Mouse (Mus musculus) intestine, embryonic 14.5 days (tissue): ENCODE measurements at regions not wholly inside any gene's neighbourhood (a gene's known extent, or its start where the extent isn't known, plus 50 kb on each side); places are given as distances from the start of the nearest gene placed in this dataset.
"Not testable (repeated sequence)": the region's sequence is repeated elsewhere in the genome, so short reads cannot be mapped to it uniquely, and the experiment has no call there.

ENCODE experiments used
- ATAC-seq: fragments of 200-750 bp; cut with Nextera tagmentation; replicated peaks from 2 replicates; pipeline ENCODE4 v1.8.0; 2017; ENCODE audit warnings: low read depth, moderate number of reproducible peaks, moderate TSS enrichment, moderate library complexity; ENCODE audit not compliant: low FRiP score, low TSS enrichment
- DNase-seq: peaks from one replicate; pipeline ENCODE4 v3.0.0-alpha.2; 2018; ENCODE audit warnings: low spot score
- H3K27ac ChIP-seq: fragments of 300-500 bp; sonication (generic); 2 replicates; pipeline ENCODE4 v1.5.1; 2014; ENCODE audit warnings: low read depth, mild to moderate bottlenecking, control low read depth
- H3K27me3 ChIP-seq: fragments of 300-500 bp; sonication (generic); replicated peaks from 2 replicates; pipeline ENCODE4 v1.6.1; 2014; ENCODE audit warnings: low read length, control low read depth; ENCODE audit not compliant: control insufficient read depth, insufficient read depth
- H3K36me3 ChIP-seq: fragments of 300-500 bp; sonication (generic); 2 replicates; pipeline ENCODE4 v1.6.1; 2014; ENCODE audit warnings: low read length, control low read depth; ENCODE audit not compliant: control insufficient read depth, insufficient read depth
- H3K4me1 ChIP-seq: fragments of 300-500 bp; sonication (generic); replicated peaks from 2 replicates; pipeline ENCODE4 v1.6.1; 2014; ENCODE audit warnings: low read length, control low read depth, mixed read lengths; ENCODE audit not compliant: control insufficient read depth, insufficient read depth
- H3K4me2 ChIP-seq: fragments of 300-500 bp; sonication (generic); 2 replicates; pipeline ENCODE4 v1.6.1; 2014; ENCODE audit warnings: low read length
- H3K4me3 ChIP-seq: fragments of 300-500 bp; sonication (generic); 2 replicates; pipeline ENCODE4 v1.5.1; 2014; ENCODE audit warnings: low read depth, low read length, control low read depth, mixed read lengths
- H3K9ac ChIP-seq: fragments of 300-500 bp; sonication (generic); 2 replicates; pipeline ENCODE4 v1.6.1; 2014; ENCODE audit warnings: mild to moderate bottlenecking, low read length
- H3K9me3 ChIP-seq: fragments of 300-500 bp; sonication (generic); 2 replicates; pipeline ENCODE4 v1.6.1; 2016; ENCODE audit warnings: low read length, control low read depth; ENCODE audit not compliant: control insufficient read depth
- WGBS: fragments of 180-500 bp; shearing (Covaris S2); extraction: QIAGEN DNeasy Blood & Tissue Kit; methylation state at CpG from one replicate; pipeline ENCODE4 v1.1.7; 2014; 5-methylcytosine and 5-hydroxymethylcytosine counted together

DNA sequence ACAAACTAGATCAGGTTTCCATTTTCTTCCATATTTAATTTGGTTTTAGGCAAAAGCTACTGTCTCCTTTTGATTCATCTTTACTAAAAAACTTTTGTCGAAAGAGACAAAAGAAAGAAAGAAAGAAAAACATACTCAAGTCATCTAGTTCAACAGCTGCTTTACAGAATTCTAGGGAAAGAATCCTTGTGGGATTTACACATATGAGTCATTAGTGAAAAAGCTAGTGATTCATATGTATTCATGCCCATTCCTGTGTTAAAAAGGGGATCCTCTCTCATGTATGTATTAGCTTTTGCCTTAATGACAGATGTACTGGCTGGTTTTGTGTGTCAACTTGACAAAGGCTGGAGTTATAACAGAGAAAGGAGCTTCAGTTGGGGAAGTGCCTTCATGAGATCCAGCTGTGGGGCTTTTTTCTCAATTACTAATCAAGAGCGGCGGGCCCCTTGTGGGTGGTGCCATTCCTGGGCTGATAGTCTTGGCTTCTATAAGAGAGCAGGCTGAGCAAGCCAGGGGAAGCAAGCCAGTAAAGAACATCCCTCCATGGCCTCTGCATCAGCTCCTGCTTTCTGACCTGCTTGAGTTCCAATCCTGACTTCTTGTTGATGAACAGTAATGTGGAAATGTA is 200.1 kb upstream of the Flrt2 start:
- WGBS: 75% methylated on average over 3 of the region's 3 CpGs

GRCm38 (mm10) chr12:95501443-95501842 is 190.6 kb upstream of the Flrt2 start:
- no peak overlapping the region for H3K4me3 ChIP-seq
- H3K9me3 ChIP-seq: no peaks in the 10 kb centered on the region
- H3K27ac ChIP-seq: no peak overlapping the region
- WGBS: 63% methylated on average over 3 of the region's 3 CpGs
- no peaks in the 10 kb centered on the region for H3K36me3 ChIP-seq
- H3K4me2 ChIP-seq: no peak overlapping the region
- DNase-seq (no peak), ATAC-seq (no peak)
- no peaks in the 10 kb centered on the region for H3K4me1 ChIP-seq
- no peak overlapping the region for H3K9ac ChIP-seq
- no peaks in the 10 kb centered on the region for H3K27me3 ChIP-seq

More for the DNA sequence above, 200.1 kb upstream of the Flrt2 start:
- H3K4me2 ChIP-seq, DNase-seq, H3K27ac ChIP-seq, H3K36me3 ChIP-seq, H3K9me3 ChIP-seq, H3K9ac ChIP-seq, H3K4me1 ChIP-seq, H3K4me3 ChIP-seq, ATAC-seq, H3K27me3 ChIP-seq: not testable (repeated sequence)

DNA sequence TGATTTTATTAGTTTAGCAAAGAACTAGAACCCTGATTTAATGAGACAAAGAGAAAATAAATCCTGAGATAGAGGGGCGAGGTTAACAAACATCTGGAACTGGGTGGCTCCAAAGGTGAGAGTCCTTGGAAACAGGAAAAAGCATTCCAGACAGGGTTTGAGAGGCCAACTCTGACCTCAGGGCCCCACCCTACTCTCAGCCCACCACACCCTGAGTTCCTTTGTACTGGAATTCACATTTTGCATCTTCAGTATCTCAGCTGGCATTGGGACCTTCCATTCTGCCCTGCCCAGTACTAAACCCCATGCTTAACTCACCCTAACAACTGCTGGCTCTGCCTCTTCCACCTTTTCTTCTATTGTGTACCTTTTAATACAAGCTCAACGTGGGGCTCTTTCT is 172.0 kb upstream of the Flrt2 start:
- Histone ChIP-seq H3K36me3 (no peaks in the 10 kb centered on the region), H3K9me3 (no peaks in the 10 kb centered on the region), H3K4me1 (no peaks in the 10 kb centered on the region), H3K4me2 (no peak overlapping the region), H3K27ac (no peak overlapping the region), H3K4me3 (no peak overlapping the region), H3K27me3 (no peaks in the 10 kb centered on the region), H3K9ac (no peak overlapping the region)
- ATAC-seq (no peak), DNase-seq (no peak)
- WGBS: 71% methylated on average over 2 of the region's 2 CpGs

- Histone ChIP-seq H3K27me3 (no peaks in the 10 kb centered on the region), H3K4me1 (no peaks in the 10 kb centered on the region), H3K4me2 (no peak overlapping the region), H3K27ac (no peak overlapping the region), H3K9ac (no peak overlapping the region), H3K4me3 (no peak overlapping the region), H3K36me3 (no peaks in the 10 kb centered on the region), H3K9me3 (no peaks in the 10 kb centered on the region)
- ATAC-seq (no peak), DNase-seq (no peak)
- 78% methylated on average over 3 of the region's 3 CpGs for WGBS
These were observed 170.0 kb upstream of the Flrt2 start for GRCm38 (mm10) chr12:95522052-95522451.

DNA sequence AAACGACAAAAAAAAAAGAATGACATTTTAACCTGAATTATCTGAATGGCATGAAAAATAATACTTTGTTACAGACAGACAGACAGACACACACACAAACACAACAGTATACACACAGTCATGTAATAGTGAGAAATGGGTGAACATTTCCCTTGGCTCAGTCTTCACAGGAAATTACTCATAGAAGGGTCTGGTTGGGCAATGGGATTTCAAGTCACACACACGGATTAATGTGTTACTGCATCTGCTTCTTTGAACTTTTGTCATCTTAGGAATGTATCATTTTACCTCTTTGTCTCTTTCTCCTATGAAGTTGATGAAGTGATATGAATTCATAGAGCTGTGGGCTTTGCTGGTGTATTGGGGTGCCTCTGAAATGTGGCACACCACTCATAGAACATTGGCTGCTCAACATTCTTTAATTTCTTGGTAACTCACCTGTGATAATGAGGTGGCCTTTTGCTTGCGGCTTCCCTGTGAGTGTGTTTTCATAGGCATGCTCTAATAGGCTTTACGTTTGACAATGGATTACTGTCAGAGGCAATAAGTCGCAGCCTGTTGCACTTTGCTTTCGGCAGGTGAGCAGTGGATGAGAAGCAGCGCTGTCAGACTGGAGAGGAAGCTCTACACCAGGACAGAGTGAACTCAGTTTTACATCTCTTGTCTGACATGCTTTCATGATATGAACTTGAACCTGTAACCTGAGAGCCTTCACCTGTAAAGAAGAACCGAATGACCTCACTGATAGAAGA is 158.0 kb upstream of the Flrt2 start:
- H3K27me3 ChIP-seq: no peaks in the 10 kb centered on the region
- no peak overlapping the region for H3K4me3 ChIP-seq
- H3K9me3 ChIP-seq: no peaks in the 10 kb centered on the region
- H3K36me3 ChIP-seq: no peaks in the 10 kb centered on the region
- H3K9ac ChIP-seq: no peak overlapping the region
- no peak overlapping the region for H3K27ac ChIP-seq
- H3K4me2 ChIP-seq: no peak overlapping the region
- 75% methylated on average over 8 of the region's 8 CpGs for WGBS
- no peak for ATAC-seq
- DNase-seq: no peak
- H3K4me1 ChIP-seq: no peaks in the 10 kb centered on the region

GRCm38 (mm10) chr12:95547301-95547700 is 144.7 kb upstream of the Flrt2 start:
- Histone ChIP-seq H3K27ac (no peak overlapping the region), H3K9me3 (no peaks in the 10 kb centered on the region), H3K36me3 (no peaks in the 10 kb centered on the region), H3K4me1 (no peaks in the 10 kb centered on the region), H3K9ac (no peak overlapping the region), H3K4me2 (no peak overlapping the region), H3K4me3 (no peak overlapping the region), H3K27me3 (no peaks in the 10 kb centered on the region)
- 27% methylated on average over 6 of the region's 6 CpGs for WGBS
- no peak for DNase-seq
- no peak for ATAC-seq

- no peaks in the 10 kb centered on the region for H3K36me3 ChIP-seq
- H3K4me1 ChIP-seq: no peaks in the 10 kb centered on the region
- H3K27ac ChIP-seq: no peak overlapping the region
- WGBS: 76% methylated on average over 3 of the region's 3 CpGs
- DNase-seq (no peak), ATAC-seq (no peak)
- no peak overlapping the region for H3K4me2 ChIP-seq
- H3K9ac ChIP-seq: no peak overlapping the region
- no peaks in the 10 kb centered on the region for H3K9me3 ChIP-seq
- H3K4me3 ChIP-seq: no peak overlapping the region
- H3K27me3 ChIP-seq: no peaks in the 10 kb centered on the region
These were observed 138.9 kb upstream of the Flrt2 start for GRCm38 (mm10) chr12:95553129-95553528.

GRCm38 (mm10) chr12:95558706-95559406 is 133.2 kb upstream of the Flrt2 start:
- no peak for DNase-seq
- H3K27ac ChIP-seq: no peak overlapping the region
- ATAC-seq: no peak
- H3K36me3 ChIP-seq: no peaks in the 10 kb centered on the region
- no peaks in the 10 kb centered on the region for H3K27me3 ChIP-seq
- H3K4me2 ChIP-seq: no peak overlapping the region
- no peaks in the 10 kb centered on the region for H3K4me1 ChIP-seq
- H3K9me3 ChIP-seq: no peaks in the 10 kb centered on the region
- 75% methylated on average over 6 of the region's 6 CpGs for WGBS
- no peak overlapping the region for H3K9ac ChIP-seq
- no peak overlapping the region for H3K4me3 ChIP-seq
